Mouse (Mus musculus) limb, embryonic 13.5 days (tissue): ENCODE measurements around the gene Vps25. TPM values are rescaled to one million over a fixed set of nuclear protein-coding genes. Genes with fewer than 3 reads are reported as not detected.

Source experiments
- ATAC-seq: fragments of 200-750 bp; cut with Nextera tagmentation; 2 replicates; pipeline ENCODE4 v1.8.0; 2017; ENCODE audit warnings: low read depth, moderate number of reproducible peaks, moderate TSS enrichment; ENCODE audit not compliant: low FRiP score
- H3K27ac ChIP-seq: fragments of 300-500 bp; sonication (generic); 2 replicates; pipeline ENCODE4 v1.5.1; 2015; ENCODE audit warnings: inconsistent platforms, mild to moderate bottlenecking, moderate library complexity
- H3K27me3 ChIP-seq: fragments of 300-500 bp; sonication (generic); 2 replicates; pipeline ENCODE4 v1.6.1; 2015; ENCODE audit warnings: mild to moderate bottlenecking, inconsistent platforms
- H3K36me3 ChIP-seq: fragments of 300-500 bp; sonication (generic); 2 replicates; pipeline ENCODE4 v1.6.1; 2015; ENCODE audit warnings: inconsistent platforms, mild to moderate bottlenecking, moderate library complexity
- H3K4me1 ChIP-seq: fragments of 300-500 bp; sonication (generic); 2 replicates; pipeline ENCODE4 v1.6.1; 2015; ENCODE audit warnings: inconsistent platforms
- H3K4me2 ChIP-seq: fragments of 300-500 bp; sonication (generic); replicated peaks from 2 replicates; pipeline ENCODE4 v1.6.1; 2015; ENCODE audit warnings: inconsistent platforms, mild to moderate bottlenecking, moderate library complexity
- H3K4me3 ChIP-seq: fragments of 300-500 bp; sonication (generic); 2 replicates; pipeline ENCODE4 v1.5.1; 2015; ENCODE audit warnings: moderate library complexity, mild to moderate bottlenecking, inconsistent platforms
- H3K9ac ChIP-seq: fragments of 300-500 bp; sonication (generic); 2 replicates; pipeline ENCODE4 v1.6.1; 2015; ENCODE audit warnings: mild to moderate bottlenecking, inconsistent platforms
- H3K9me3 ChIP-seq: fragments of 300-500 bp; sonication (generic); 2 replicates; pipeline ENCODE4 v1.6.1; 2016; ENCODE audit warnings: inconsistent platforms
- WGBS: fragments of 180-500 bp; shearing (Covaris S2); methylation state at CpG from one replicate; pipeline ENCODE4 v1.1.7; 2015; 5-methylcytosine and 5-hydroxymethylcytosine counted together
- polyA plus RNA-seq: library from polyadenylated mRNA; unstranded; fragments of >200 nt; fragmentation: Nextera tagmentation; extraction: Ambion mirVana; gene quantifications from 2 replicates; pipeline ENCODE4 v1.2.1, GENCODE M21; 2015

Gene Vps25
- polyA plus RNA-seq, 1 experiment from 2014 or later = 104 TPM

DNA sequence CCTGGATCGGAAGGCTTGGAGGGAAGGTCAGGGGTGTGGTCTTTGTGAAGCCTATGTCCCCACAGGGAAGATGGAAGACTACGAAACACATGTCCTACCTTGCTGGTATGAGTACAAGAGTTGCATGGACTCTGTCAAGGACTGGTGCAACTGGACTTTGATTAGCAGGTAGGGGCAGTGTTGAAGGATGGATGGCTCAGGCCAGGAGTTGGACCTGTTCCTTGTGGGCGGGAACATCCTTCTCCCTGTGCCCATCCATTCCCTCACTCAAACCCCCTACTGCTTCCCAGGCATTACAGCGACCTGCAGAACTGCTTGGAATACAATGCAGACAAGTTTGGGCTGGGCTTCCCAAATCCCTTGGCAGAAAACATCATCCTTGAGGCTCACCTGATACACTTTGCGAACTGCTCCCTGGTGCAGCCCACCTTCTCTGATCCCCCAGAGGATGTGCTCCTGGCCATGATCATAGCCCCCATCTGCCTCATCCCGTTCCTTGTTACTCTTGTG is 5.9 kb upstream of the Vps25 start:
- Histone ChIP-seq H3K9ac (no peak overlapping the region; the same call in 1 of the 2 replicates), H3K27ac (no peak overlapping the region), H3K27me3 (peaks cover 14% of the 10 kb centered on the region), H3K36me3 (no peaks in the 10 kb centered on the region), H3K4me3 (peak overlapping the region; percentile 64; the same call in 1 of the 2 replicates), H3K9me3 (no peaks in the 10 kb centered on the region), H3K4me2 (peak overlapping the region; percentile 98), H3K4me1 (peaks cover 34% of the 10 kb centered on the region)
- ATAC-seq = no peak
- WGBS = 85% methylated on average over 6 of the region's 6 CpGs

DNA sequence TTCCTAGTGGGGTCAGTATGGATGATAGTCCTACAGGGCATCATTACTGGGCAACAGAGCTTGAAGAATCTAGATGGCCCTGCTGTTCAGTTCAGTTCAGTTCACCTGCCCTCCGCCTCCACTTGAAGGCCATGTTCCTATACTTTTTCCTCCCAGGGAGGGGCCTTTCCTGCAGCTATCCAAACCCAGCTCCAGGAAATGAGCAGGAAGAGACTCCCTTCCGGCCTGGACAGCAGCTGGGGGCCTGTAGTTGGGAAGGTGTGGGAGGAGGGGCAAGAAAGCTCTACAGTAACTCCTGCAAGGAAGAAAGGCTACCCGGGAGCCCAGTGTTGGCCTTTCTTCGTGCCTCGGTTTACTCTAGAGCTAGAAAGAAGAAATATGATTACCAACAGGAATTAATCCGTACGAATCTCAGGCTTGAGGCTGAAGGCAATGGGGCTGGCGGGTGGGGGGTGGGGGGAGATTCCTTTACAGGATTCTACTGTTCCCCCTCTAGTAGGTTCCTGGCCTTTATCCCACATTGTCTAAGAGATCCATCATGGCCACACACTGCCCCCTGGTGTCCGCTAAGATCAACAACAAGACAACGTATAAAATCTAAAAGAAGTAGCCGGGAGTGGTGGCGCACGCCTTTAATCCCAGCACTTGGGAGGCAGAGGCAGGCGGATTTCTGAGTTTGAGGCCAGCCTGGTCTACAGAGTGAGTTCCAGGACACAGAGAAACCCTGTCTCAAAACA is 5.1 kb upstream of the Vps25 start:
- Histone ChIP-seq H3K4me1 (peaks cover 39% of the 10 kb centered on the region), H3K27ac (no peak overlapping the region), H3K9me3 (no peaks in the 10 kb centered on the region), H3K9ac (no peak overlapping the region), H3K36me3 (no peaks in the 10 kb centered on the region), H3K4me3 (no peak overlapping the region), H3K27me3 (peaks cover 14% of the 10 kb centered on the region), H3K4me2 (peak overlapping the region; percentile 98; the same call in 1 of the 2 replicates)
- 29% methylated on average over 14 of the region's 14 CpGs for WGBS
- no peak for ATAC-seq

DNA sequence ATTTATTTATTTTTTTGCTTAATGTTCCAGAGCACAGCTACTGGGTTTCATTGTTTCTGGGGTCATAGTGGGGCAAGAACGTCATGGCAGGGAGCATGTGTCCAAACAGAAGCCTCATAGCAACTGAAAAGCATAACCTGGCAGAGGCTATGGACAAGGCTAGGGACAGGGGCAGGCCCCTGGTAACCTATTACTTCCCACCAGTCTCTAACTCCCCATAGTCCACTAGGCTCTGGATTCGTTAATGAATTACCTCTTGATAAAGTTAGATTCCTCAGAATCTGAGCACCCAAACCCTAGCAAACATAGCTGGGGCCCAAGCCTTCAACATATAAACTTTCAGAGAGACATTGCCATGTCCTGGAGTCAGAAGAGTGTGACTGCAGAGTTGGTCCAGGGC is 2.5 kb upstream of the Vps25 start:
- no peak for ATAC-seq
- WGBS = 75% methylated on average over 2 of the region's 2 CpGs
- H3K4me3 ChIP-seq = no peak overlapping the region
- H3K4me2 ChIP-seq = no peak overlapping the region
- peaks cover 30% of the 10 kb centered on the region for H3K4me1 ChIP-seq
- no peak overlapping the region for H3K27ac ChIP-seq
- H3K9ac ChIP-seq = no peak overlapping the region
- H3K9me3 ChIP-seq = no peaks in the 10 kb centered on the region
- peaks cover 14% of the 10 kb centered on the region for H3K27me3 ChIP-seq
- H3K36me3 ChIP-seq = peaks cover 2% of the 10 kb centered on the region

DNA sequence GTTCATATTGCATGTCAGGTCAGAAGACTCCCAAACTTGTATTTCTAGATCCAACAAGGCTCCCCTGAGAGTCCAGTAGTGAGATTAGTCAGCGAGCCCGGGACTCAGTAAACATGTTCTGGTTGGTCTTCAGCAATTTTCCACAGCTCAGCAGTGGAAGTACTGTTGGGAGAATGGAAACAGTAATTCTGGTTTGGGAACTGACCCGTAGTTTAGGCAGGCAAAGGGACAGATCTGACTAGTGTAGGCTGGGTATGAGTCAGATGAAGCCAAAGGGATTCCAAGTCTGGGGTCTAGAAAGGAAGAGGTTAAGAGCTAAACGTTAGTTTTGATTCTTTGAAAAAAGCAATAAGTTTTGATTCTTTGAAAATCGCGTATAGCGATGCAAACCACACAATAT is 566 bp upstream of the Vps25 start:
- no peaks in the 10 kb centered on the region for H3K27me3 ChIP-seq
- ATAC-seq = no peak
- WGBS = 14% methylated on average over 7 of the region's 7 CpGs

DNA sequence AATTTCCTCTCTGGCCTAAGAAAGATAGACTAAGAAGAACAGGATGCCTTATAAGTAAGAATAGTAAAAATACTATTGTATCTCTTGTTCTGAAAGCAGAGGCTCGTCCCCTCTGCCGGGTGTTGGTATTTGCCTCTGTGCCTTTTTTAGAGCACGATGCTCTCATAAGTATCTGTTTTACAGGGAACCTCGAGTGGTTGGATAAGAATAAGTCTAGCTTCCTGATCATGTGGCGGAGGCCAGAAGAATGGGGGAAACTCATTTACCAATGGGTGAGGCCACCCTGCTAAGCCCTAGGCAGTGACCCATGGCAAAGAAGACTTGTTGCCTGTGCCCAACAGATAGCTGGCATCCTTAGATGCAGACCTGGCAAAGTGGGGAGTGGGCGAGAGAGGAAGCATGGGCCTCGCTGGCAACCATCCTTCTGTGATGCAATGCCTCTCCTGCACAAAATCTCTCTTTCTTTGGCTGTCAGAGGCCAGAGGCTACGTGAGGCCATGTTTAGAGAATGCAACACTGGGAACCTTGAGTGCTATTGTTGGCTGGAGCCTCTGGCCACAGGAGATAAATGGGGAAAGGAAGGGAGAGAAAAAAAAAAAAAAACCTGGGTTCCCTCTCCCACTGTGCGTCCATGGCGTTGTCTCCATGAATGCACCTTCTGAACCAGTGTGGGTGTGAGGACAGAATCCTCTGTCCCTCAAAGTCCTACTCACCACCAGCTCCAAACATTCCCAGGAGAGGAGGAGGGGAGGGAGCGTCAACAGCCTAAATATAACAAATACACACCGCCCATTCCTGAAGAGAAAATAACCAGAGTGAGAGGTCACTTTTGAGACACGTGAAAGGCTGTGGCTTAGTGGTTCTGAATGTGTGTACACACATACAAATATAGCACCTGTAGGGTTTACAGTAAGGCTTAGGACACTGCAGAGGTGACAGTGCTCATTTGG is 2.6 kb downstream of the Vps25 start:
- 90% methylated on average over 13 of the region's 13 CpGs for WGBS

More for the DNA sequence above, 566 bp upstream of the Vps25 start:
- Histone ChIP-seq H3K4me1 (peaks cover 20% of the 10 kb centered on the region), H3K4me3 (peak overlapping the region; percentile 89), H3K9ac (peak overlapping the region; percentile 93), H3K9me3 (no peaks in the 10 kb centered on the region), H3K27ac (peak overlapping the region; percentile 88), H3K36me3 (peaks cover 14% of the 10 kb centered on the region), H3K4me2 (peak overlapping the region; percentile 78)

DNA sequence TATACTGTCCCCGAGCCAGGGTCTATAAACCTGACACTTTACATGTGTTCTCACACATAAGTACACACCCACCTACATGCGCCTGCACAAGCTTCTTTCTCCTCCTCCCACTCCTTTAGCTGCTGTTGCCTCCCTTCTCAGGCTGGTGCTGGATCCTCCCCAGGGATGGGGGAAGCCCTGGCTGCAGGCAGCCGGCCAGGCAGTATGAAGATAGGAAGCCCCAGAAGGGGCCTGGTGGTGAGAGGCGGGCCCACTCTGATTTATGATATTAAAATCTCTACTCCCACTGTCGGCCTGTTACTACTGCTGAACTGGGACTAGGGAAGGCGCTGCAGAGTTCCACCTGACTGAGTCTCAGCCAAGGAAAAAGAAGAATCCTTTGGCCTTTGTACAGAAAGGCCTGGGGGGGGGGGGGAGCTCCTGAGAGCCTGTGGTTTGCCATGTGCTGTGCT is 5.8 kb downstream of the Vps25 start:
- H3K9me3 ChIP-seq = no peaks in the 10 kb centered on the region
- H3K27ac ChIP-seq = peak overlapping the region; percentile 83
- ATAC-seq = no peak
- H3K4me1 ChIP-seq = peaks cover 57% of the 10 kb centered on the region
- H3K36me3 ChIP-seq = peaks cover 28% of the 10 kb centered on the region
- H3K9ac ChIP-seq = peak overlapping the region; percentile 84; the same call in 1 of the 2 replicates
- H3K27me3 ChIP-seq = peaks cover 31% of the 10 kb centered on the region
- WGBS = 27% methylated on average over 6 of the region's 6 CpGs
- H3K4me3 ChIP-seq = peak overlapping the region; percentile 62
- peak overlapping the region; percentile 99 for H3K4me2 ChIP-seq

More for the DNA sequence above, 2.6 kb downstream of the Vps25 start:
- peaks cover 1% of the 10 kb centered on the region; the same call in 1 of the 2 replicates for H3K27me3 ChIP-seq
- H3K9me3 ChIP-seq = no peaks in the 10 kb centered on the region
- H3K4me2 ChIP-seq = no peak overlapping the region
- ATAC-seq = no peak
- no peak overlapping the region for H3K27ac ChIP-seq
- H3K4me3 ChIP-seq = no peak overlapping the region
- peaks cover 28% of the 10 kb centered on the region for H3K36me3 ChIP-seq
- H3K9ac ChIP-seq = no peak overlapping the region
- peaks cover 41% of the 10 kb centered on the region for H3K4me1 ChIP-seq

DNA sequence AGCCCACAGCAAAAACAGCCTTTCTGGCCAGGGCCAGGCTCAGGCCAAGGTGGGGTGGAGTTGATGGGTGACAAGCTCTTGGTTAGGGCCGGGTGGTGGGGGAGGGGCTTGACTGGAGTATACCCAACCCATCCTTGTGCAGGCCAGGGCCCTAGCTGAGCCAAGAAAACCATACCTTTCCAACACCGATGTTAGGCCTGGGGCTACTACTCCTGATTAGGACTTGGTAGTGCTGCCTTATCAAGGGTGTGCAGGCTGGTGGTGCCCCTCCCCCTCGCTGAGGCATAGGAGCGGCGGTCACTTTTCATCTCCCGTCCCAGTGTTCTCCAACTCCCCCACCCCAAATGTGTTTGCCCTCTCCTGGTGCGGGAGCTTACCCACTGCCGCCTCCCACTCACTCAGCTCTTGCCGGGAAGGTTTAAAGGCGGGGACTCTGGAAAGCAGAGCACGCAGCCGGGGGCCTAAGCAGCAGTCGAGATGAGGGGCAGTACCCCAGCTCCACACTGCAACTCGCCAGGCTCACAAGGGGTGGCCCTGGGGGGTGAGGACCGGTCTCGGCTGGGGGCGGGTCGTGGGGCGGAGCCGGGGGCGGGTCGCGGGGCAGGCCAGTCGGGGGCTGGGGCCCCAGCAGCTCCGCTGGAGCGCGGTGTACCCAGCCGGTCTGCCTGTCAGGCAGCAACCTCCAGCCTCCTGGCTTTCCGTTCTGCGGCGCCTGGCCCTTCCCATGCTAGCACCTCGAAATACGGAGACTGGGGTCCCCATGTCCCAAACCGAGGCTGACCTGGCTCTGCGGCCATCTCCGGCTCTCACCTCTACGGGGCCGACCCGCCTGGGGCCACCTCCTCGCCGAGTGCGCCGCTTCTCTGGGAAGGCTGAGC is 6.7 kb downstream of the Vps25 start, which contains the start of gene Wnk4:
Gene Wnk4, plus strand, starts transcription at position 620 of the 878 bp plus-strand sequence.
- no peaks in the 10 kb centered on the region for H3K9me3 ChIP-seq
- peak within 1 kb of the TSS; percentile 99 for H3K4me2 ChIP-seq
- H3K9ac ChIP-seq = peak within 1 kb of the TSS; percentile 84
- peak within 1 kb of the TSS; percentile 83 for H3K27ac ChIP-seq
- peaks cover 28% of the 10 kb centered on the region for H3K36me3 ChIP-seq
- ATAC-seq = peak; percentile 88
- H3K4me1 ChIP-seq = peaks cover 58% of the 10 kb centered on the region
- H3K4me3 ChIP-seq = peak within 1 kb of the TSS; percentile 62
- under 1% methylated on average over 41 of the region's 43 CpGs for WGBS
- peaks cover 39% of the 10 kb centered on the region for H3K27me3 ChIP-seq

DNA sequence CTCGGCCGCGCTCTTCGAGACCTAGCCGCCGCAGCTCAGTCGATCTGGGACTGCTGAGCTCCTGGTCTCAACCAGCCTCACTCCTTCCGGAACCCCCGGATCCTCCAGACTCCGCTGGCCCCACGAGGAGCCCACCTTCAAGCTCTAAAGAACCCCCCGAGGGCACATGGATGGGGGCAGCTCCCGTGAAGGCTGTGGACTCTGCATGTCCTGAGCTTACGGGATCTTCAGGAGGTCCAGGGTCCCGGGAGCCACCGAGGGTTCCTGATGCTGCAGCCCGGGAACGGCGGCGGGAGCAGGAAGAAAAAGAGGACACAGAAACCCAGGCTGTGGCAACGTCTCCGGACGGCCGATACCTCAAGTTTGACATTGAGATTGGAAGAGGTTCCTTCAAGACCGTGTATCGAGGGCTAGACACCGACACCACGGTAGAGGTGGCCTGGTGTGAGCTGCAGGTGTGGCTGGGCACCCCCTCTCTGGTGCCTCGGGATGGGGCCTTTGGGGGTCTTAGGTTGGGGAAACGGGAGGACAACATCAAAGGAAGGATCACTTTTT is 7.4 kb downstream of the Vps25 start:
- Histone ChIP-seq H3K27ac (peak overlapping the region; percentile 83; the same call in 1 of the 2 replicates), H3K36me3 (peaks cover 27% of the 10 kb centered on the region), H3K27me3 (peaks cover 46% of the 10 kb centered on the region), H3K4me2 (peak overlapping the region; percentile 99), H3K9me3 (no peaks in the 10 kb centered on the region), H3K4me3 (peak overlapping the region; percentile 62), H3K9ac (peak overlapping the region; percentile 84), H3K4me1 (peaks cover 61% of the 10 kb centered on the region)
- WGBS = under 1% methylated on average over 30 of the region's 30 CpGs
- ATAC-seq = no peak; the same call in 1 of the 2 replicates

DNA sequence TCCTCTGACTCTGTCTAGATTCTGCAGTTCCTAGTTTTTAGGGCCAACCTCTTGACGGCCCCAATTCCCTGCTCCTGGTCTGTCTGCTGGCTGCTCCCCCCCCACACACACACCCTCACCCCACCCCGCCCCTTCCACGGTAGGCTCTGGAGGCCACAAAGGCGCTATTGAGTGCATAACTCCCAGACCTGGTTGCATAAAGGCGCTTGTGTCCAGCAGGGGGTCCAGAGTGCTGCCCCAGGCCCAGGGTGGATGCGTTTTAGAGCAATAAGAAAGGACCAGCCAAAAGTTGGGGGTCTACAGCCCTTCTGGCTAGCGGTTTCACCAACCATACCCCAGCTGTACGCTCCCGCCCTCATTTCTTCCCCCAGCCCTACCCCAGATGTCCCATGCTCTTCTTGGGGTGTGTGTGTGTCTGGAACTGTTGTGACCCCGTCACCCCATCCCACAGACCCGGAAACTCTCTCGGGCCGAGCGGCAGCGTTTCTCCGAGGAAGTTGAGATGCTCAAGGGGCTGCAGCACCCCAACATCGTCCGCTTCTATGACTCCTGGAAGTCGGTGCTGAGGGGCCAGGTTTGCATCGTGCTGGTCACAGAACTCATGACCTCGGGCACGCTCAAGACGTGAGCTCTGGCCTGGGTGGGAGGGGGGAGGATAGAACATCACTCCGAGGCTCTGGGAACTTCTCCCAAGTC is 8.9 kb downstream of the Vps25 start:
- 2% methylated on average over 23 of the region's 24 CpGs for WGBS
- peaks cover 60% of the 10 kb centered on the region for H3K27me3 ChIP-seq
- H3K4me2 ChIP-seq = peak overlapping the region; percentile 99
- peak overlapping the region; percentile 62 for H3K4me3 ChIP-seq
- H3K9me3 ChIP-seq = no peaks in the 10 kb centered on the region
- H3K9ac ChIP-seq = peak overlapping the region; percentile 51; the same call in 1 of the 2 replicates
- peaks cover 61% of the 10 kb centered on the region for H3K4me1 ChIP-seq
- peaks cover 19% of the 10 kb centered on the region for H3K36me3 ChIP-seq
- no peak for ATAC-seq
- no peak overlapping the region for H3K27ac ChIP-seq

DNA sequence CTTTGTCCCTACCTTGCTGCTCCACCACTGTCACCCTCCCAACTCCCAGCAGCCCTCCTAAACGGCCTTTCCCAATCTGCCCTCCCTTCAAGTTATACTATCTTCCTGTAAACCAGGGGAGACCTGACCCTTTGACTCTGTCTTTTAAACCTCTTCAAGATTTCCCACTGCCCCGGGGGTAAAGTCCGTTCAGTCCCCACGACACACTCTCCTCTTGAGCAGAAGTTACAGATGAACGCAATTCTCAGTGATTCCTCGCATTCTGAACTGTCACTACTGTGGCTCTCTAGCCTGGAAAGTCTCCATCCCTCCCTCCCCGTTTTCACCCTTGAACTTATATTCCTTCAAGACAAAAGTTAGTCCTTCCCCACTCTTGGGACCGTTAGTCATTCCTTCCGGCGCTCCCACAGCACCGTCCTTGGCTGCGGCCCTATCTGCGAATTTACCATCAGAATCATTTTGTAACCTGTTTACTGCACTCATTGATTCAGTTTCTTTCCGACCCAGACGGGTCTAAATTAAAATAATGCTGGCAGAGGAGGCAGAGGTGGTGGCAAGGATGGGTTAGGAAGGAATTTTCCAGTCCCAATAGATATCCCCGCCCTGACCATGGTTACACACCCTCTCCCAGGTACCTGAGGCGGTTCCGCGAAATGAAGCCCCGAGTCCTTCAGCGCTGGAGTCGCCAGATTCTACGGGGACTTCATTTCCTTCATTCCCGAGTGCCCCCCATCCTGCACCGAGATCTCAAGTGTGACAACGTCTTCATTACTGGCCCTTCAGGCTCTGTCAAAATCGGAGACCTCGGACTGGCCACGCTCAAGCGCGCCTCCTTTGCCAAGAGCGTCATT is 9.9 kb downstream of the Vps25 start:
- Histone ChIP-seq H3K4me1 (peaks cover 57% of the 10 kb centered on the region), H3K36me3 (peaks cover 10% of the 10 kb centered on the region), H3K27me3 (peaks cover 66% of the 10 kb centered on the region), H3K4me3 (peak overlapping the region; percentile 62), H3K9me3 (no peaks in the 10 kb centered on the region), H3K9ac (no peak overlapping the region), H3K4me2 (peak overlapping the region; percentile 99), H3K27ac (no peak overlapping the region)
- ATAC-seq = no peak
- WGBS = 5% methylated on average over 32 of the region's 32 CpGs
